Mouse (Mus musculus) stomach, embryonic 14.5 days (tissue): ENCODE data around the gene Atf1. TPM values are rescaled to one million over a fixed set of nuclear protein-coding genes. Genes with fewer than 3 reads are reported as not detected.

Source experiments
- ATAC-seq: fragments of 200-750 bp; cut with Nextera tagmentation; 2 replicates; pipeline ENCODE4 v1.8.0; 2017; ENCODE audit warnings: low read depth, moderate TSS enrichment; ENCODE audit not compliant: insufficient number of reproducible peaks, insufficient read depth, low FRiP score
- H3K27ac ChIP-seq: fragments of 300-500 bp; sonication (generic); 2 replicates; pipeline ENCODE4 v1.5.1; 2014; ENCODE audit warnings: mild to moderate bottlenecking, low read length, moderate library complexity, mixed read lengths
- H3K27me3 ChIP-seq: fragments of 300-500 bp; sonication (generic); 2 replicates; pipeline ENCODE4 v1.6.1; 2014; ENCODE audit warnings: low read length, control low read depth, mixed read lengths; ENCODE audit not compliant: control insufficient read depth, insufficient read depth
- H3K36me3 ChIP-seq: fragments of 300-500 bp; sonication (generic); 2 replicates; pipeline ENCODE4 v1.6.1; 2014; ENCODE audit warnings: mild to moderate bottlenecking, control low read depth, low read length, moderate library complexity, mixed read lengths; ENCODE audit not compliant: control insufficient read depth, insufficient read depth
- H3K4me1 ChIP-seq: fragments of 300-500 bp; sonication (generic); 2 replicates; pipeline ENCODE4 v1.6.1; 2014; ENCODE audit warnings: low read length, control low read depth, mixed read lengths; ENCODE audit not compliant: control insufficient read depth, insufficient read depth
- H3K4me2 ChIP-seq: fragments of 300-500 bp; sonication (generic); replicated peaks from 2 replicates; pipeline ENCODE4 v1.6.1; 2014; ENCODE audit warnings: low read depth, low read length, control low read depth
- H3K4me3 ChIP-seq: fragments of 300-500 bp; sonication (generic); 2 replicates; pipeline ENCODE4 v1.5.1; 2014; ENCODE audit warnings: low read depth, low read length, control low read depth
- H3K9ac ChIP-seq: fragments of 300-500 bp; sonication (generic); replicated peaks from 2 replicates; pipeline ENCODE4 v1.6.1; 2014; ENCODE audit warnings: low read depth, mild to moderate bottlenecking, control low read depth, low read length, moderate library complexity, mixed read lengths
- H3K9me3 ChIP-seq: fragments of 300-500 bp; sonication (generic); 2 replicates; pipeline ENCODE4 v1.6.1; 2016; ENCODE audit warnings: low read depth, low read length, control low read depth; ENCODE audit not compliant: control insufficient read depth
- WGBS: fragments of 180-500 bp; shearing (Covaris S2); extraction: QIAGEN DNeasy Blood & Tissue Kit; methylation state at CpG from one replicate; pipeline ENCODE4 v1.1.7; 2014; 5-methylcytosine and 5-hydroxymethylcytosine counted together
- polyA plus RNA-seq: library from polyadenylated mRNA; unstranded; fragments of >200 nt; fragmentation: Nextera tagmentation; extraction: Ambion mirVana; gene quantifications from 2 replicates; pipeline ENCODE4 v1.2.1, GENCODE M21; 2014

Atf1 gene
- polyA plus RNA-seq, 1 experiment from 2014 or later, result 52.6 TPM

- H3K9ac ChIP-seq, result no peak overlapping the region
- ATAC-seq, result no peak
- H3K9me3 ChIP-seq, result no peaks in the 10 kb centered on the region
- H3K36me3 ChIP-seq, result peaks cover 46% of the 10 kb centered on the region
- H3K27me3 ChIP-seq, result no peaks in the 10 kb centered on the region
- no peak overlapping the region for H3K4me2 ChIP-seq
- no peak overlapping the region for H3K27ac ChIP-seq
- H3K4me1 ChIP-seq, result peaks cover 5% of the 10 kb centered on the region; the same call in 1 of the 2 replicates
- no peak overlapping the region for H3K4me3 ChIP-seq
- 89% methylated on average over 4 of the region's 4 CpGs for WGBS
These were observed 25.1 kb upstream of the Atf1 start for GRCm38 (mm10) chr15:100202431-100203015.

- 89% methylated on average over 1 of the region's 1 CpGs for WGBS
- no peaks in the 10 kb centered on the region for H3K27me3 ChIP-seq
- no peak for ATAC-seq
- no peaks in the 10 kb centered on the region for H3K9me3 ChIP-seq
- no peak overlapping the region for H3K4me2 ChIP-seq
- H3K27ac ChIP-seq, result peak overlapping the region; percentile 52; the same call in 1 of the 2 replicates
- peaks cover 45% of the 10 kb centered on the region for H3K36me3 ChIP-seq
- no peak overlapping the region for H3K9ac ChIP-seq
- no peak overlapping the region for H3K4me3 ChIP-seq
- H3K4me1 ChIP-seq, result peaks cover 5% of the 10 kb centered on the region; the same call in 1 of the 2 replicates
These were observed 23.0 kb upstream of the Atf1 start for GRCm38 (mm10) chr15:100204574-100204973.

- peaks cover 59% of the 10 kb centered on the region for H3K36me3 ChIP-seq
- no peaks in the 10 kb centered on the region for H3K4me1 ChIP-seq
- ATAC-seq, result no peak
- no peak overlapping the region for H3K4me3 ChIP-seq
- 97% methylated on average over 3 of the region's 3 CpGs for WGBS
- H3K27me3 ChIP-seq, result no peaks in the 10 kb centered on the region
- H3K4me2 ChIP-seq, result no peak overlapping the region
- H3K27ac ChIP-seq, result no peak overlapping the region
- no peaks in the 10 kb centered on the region for H3K9me3 ChIP-seq
- H3K9ac ChIP-seq, result no peak overlapping the region
These were observed 17.6 kb upstream of the Atf1 start for GRCm38 (mm10) chr15:100210013-100210412.

GRCm38 (mm10) chr15:100213339-100213738, 14.3 kb upstream of the Atf1 start:
- WGBS, result 94% methylated on average over 2 of the region's 2 CpGs
- no peak overlapping the region for H3K4me2 ChIP-seq
- H3K36me3 ChIP-seq, result peaks cover 55% of the 10 kb centered on the region
- no peak overlapping the region for H3K4me3 ChIP-seq
- no peak overlapping the region for H3K27ac ChIP-seq
- ATAC-seq, result no peak
- H3K27me3 ChIP-seq, result no peaks in the 10 kb centered on the region
- no peaks in the 10 kb centered on the region for H3K9me3 ChIP-seq
- no peaks in the 10 kb centered on the region for H3K4me1 ChIP-seq
- no peak overlapping the region for H3K9ac ChIP-seq

- no peak overlapping the region for H3K4me2 ChIP-seq
- peaks cover 44% of the 10 kb centered on the region for H3K36me3 ChIP-seq
- H3K9ac ChIP-seq, result no peak overlapping the region
- no peaks in the 10 kb centered on the region for H3K9me3 ChIP-seq
- no peaks in the 10 kb centered on the region for H3K4me1 ChIP-seq
- H3K27ac ChIP-seq, result no peak overlapping the region
- WGBS, result 90% methylated on average over 11 of the region's 11 CpGs
- no peak overlapping the region for H3K4me3 ChIP-seq
- no peaks in the 10 kb centered on the region for H3K27me3 ChIP-seq
- no peak for ATAC-seq
These were observed 12.5 kb upstream of the Atf1 start for GRCm38 (mm10) chr15:100215092-100215491.

GRCm38 (mm10) chr15:100216173-100216572, 11.4 kb upstream of the Atf1 start:
- Histone ChIP-seq H3K4me1 (no peaks in the 10 kb centered on the region), H3K27me3 (no peaks in the 10 kb centered on the region), H3K27ac (no peak overlapping the region), H3K4me2 (no peak overlapping the region), H3K9ac (no peak overlapping the region), H3K9me3 (no peaks in the 10 kb centered on the region), H3K4me3 (no peak overlapping the region), H3K36me3 (peaks cover 36% of the 10 kb centered on the region)
- no peak for ATAC-seq
- WGBS, result 92% methylated on average over 9 of the region's 9 CpGs

- Histone ChIP-seq H3K36me3 (peaks cover 26% of the 10 kb centered on the region), H3K27me3 (no peaks in the 10 kb centered on the region), H3K9me3 (peaks cover 8% of the 10 kb centered on the region; the same call in 1 of the 2 replicates), H3K4me3 (no peak overlapping the region), H3K4me2 (no peak overlapping the region), H3K27ac (no peak overlapping the region), H3K4me1 (no peaks in the 10 kb centered on the region), H3K9ac (no peak overlapping the region)
- 96% methylated on average over 3 of the region's 3 CpGs for WGBS
- no peak for ATAC-seq
These were observed 9.6 kb upstream of the Atf1 start for GRCm38 (mm10) chr15:100218018-100218417.

- H3K4me3 ChIP-seq, result no peak overlapping the region
These were observed 8.2 kb upstream of the Atf1 start for GRCm38 (mm10) chr15:100219396-100219795.

GRCm38 (mm10) chr15:100220916-100221315, 6.7 kb upstream of the Atf1 start:
- Histone ChIP-seq H3K27me3 (no peaks in the 10 kb centered on the region), H3K4me3 (no peak overlapping the region), H3K4me1 (no peaks in the 10 kb centered on the region), H3K4me2 (no peak overlapping the region), H3K27ac (no peak overlapping the region), H3K36me3 (peaks cover 5% of the 10 kb centered on the region; the same call in 1 of the 2 replicates), H3K9ac (no peak overlapping the region), H3K9me3 (peaks cover 12% of the 10 kb centered on the region; the same call in 1 of the 2 replicates)
- no peak for ATAC-seq
- 70% methylated on average over 7 of the region's 7 CpGs for WGBS

More at GRCm38 (mm10) chr15:100219396-100219795, 8.2 kb upstream of the Atf1 start:
- H3K9ac ChIP-seq, result no peak overlapping the region
- WGBS, result 59% methylated on average over 1 of the region's 1 CpGs
- ATAC-seq, result no peak
- H3K9me3 ChIP-seq, result peaks cover 12% of the 10 kb centered on the region; the same call in 1 of the 2 replicates
- no peak overlapping the region for H3K27ac ChIP-seq
- H3K4me2 ChIP-seq, result no peak overlapping the region
- no peaks in the 10 kb centered on the region for H3K27me3 ChIP-seq
- H3K4me1 ChIP-seq, result no peaks in the 10 kb centered on the region
- peaks cover 18% of the 10 kb centered on the region; the same call in 1 of the 2 replicates for H3K36me3 ChIP-seq
